8 mouse cellular contexts compared by ENCODE assay signal in genomic region chr1:194722329-194722728, GRCm38 (mm10).
DNase-seq lines count a peak whose midpoint lies in the region; ATAC-seq lines count a peak whose summit lies in the region.

No protein-coding gene starts in this region.

- no peaks in the 10 kb centered on the region for H3K9me3 ChIP-seq in midbrain, embryonic 11.5 days (ENCODE audit: control insufficient read depth, low read length)
- no peaks in the 10 kb centered on the region for H3K9me3 ChIP-seq in midbrain, embryonic 16.5 days (replicated peaks; ENCODE audit: control insufficient read depth, low read length, poor library complexity, severe bottlenecking)
- no peaks in the 10 kb centered on the region for H3K9me3 ChIP-seq in intestine, embryonic 16.5 days (ENCODE audit: control insufficient read depth, low read length)
- H3K9me3 ChIP-seq in neural tube, embryonic 14.5 days (ENCODE audit: control insufficient read depth, low read length): no peaks in the 10 kb centered on the region

- no peak overlapping the region for H3K27ac ChIP-seq in midbrain, embryonic 11.5 days (ENCODE audit: low read depth, low read length)
- H3K27ac ChIP-seq in midbrain, embryonic 16.5 days (ENCODE audit: low read length): no peak overlapping the region
- no peak overlapping the region for H3K27ac ChIP-seq in intestine, embryonic 16.5 days (ENCODE audit: low read length)
- peak overlapping the region; percentile 55; the same call in 1 of the 2 replicates for H3K27ac ChIP-seq in neural tube, embryonic 14.5 days (ENCODE audit: low read depth, low read length)

- H3K4me2 ChIP-seq in midbrain, embryonic 11.5 days: no peak overlapping the region
- H3K4me2 ChIP-seq in midbrain, embryonic 16.5 days (ENCODE audit: low read length): no peak overlapping the region
- no peak overlapping the region for H3K4me2 ChIP-seq in intestine, embryonic 16.5 days (ENCODE audit: low read depth, low read length)
- no peak overlapping the region for H3K4me2 ChIP-seq in neural tube, embryonic 14.5 days (ENCODE audit: low read depth, low read length)

- no peak overlapping the region for H3K9ac ChIP-seq in midbrain, embryonic 11.5 days (ENCODE audit: low read length)
- H3K9ac ChIP-seq in midbrain, embryonic 16.5 days (ENCODE audit: low read depth, low read length): no peak overlapping the region
- no peak overlapping the region for H3K9ac ChIP-seq in intestine, embryonic 16.5 days (ENCODE audit: low read depth, low read length)
- H3K9ac ChIP-seq in neural tube, embryonic 14.5 days (replicated peaks; ENCODE audit: low read depth, low read length): no peak overlapping the region

- no peak overlapping the region for H3K4me3 ChIP-seq in midbrain, embryonic 11.5 days (ENCODE audit: low read depth, low read length)
- no peak overlapping the region for H3K4me3 ChIP-seq in midbrain, embryonic 16.5 days (ENCODE audit: low read depth, low read length)
- H3K4me3 ChIP-seq in intestine, embryonic 16.5 days (ENCODE audit: low read length): no peak overlapping the region
- H3K4me3 ChIP-seq in neural tube, embryonic 14.5 days (ENCODE audit: low read depth, low read length): no peak overlapping the region

- DNase-seq in midbrain, embryonic 11.5 days (ENCODE audit: low spot score, missing footprints): no peak
- DNase-seq in cerebellum, adult 8-10 months: peak; percentile 67
- peak; percentile 51 to 55 for DNase-seq in frontal cortex, postnatal 25 days (ENCODE audit: low spot score in 2 of 2)
- peak; percentile 55 to 74 for DNase-seq in left cerebral cortex, postnatal 25 days (ENCODE audit: low spot score in 2 of 2)
- peak; percentile 26 for DNase-seq in yolk sac, embryonic 10.5 days (ENCODE audit: low spot score)

- WGBS in midbrain, embryonic 11.5 days: 60% methylated on average over 2 of the region's 2 CpGs
- WGBS in midbrain, embryonic 16.5 days: 53% methylated on average over 2 of the region's 2 CpGs
- 55% methylated on average over 2 of the region's 2 CpGs for WGBS in intestine, embryonic 16.5 days
- WGBS in neural tube, embryonic 14.5 days: 41% methylated on average over 2 of the region's 2 CpGs

- H3K27me3 ChIP-seq in midbrain, embryonic 11.5 days (ENCODE audit: control insufficient read depth, insufficient read depth, low read length): no peaks in the 10 kb centered on the region
- no peaks in the 10 kb centered on the region for H3K27me3 ChIP-seq in midbrain, embryonic 16.5 days (ENCODE audit: control insufficient read depth, insufficient read depth, low read depth, low read length)
- H3K27me3 ChIP-seq in intestine, embryonic 16.5 days (replicated peaks; ENCODE audit: control insufficient read depth, insufficient read depth, low read length): no peaks in the 10 kb centered on the region
- H3K27me3 ChIP-seq in neural tube, embryonic 14.5 days (ENCODE audit: control insufficient read depth, insufficient read depth, low read length): no peaks in the 10 kb centered on the region

- no peaks in the 10 kb centered on the region for H3K36me3 ChIP-seq in midbrain, embryonic 11.5 days (ENCODE audit: control insufficient read depth, insufficient read depth, low read length)
- 0 out of 2 replicates have a peak, but pooled peaks cover under 1% of the 10 kb centered on the region for H3K36me3 ChIP-seq in midbrain, embryonic 16.5 days (ENCODE audit: control insufficient read depth, insufficient read depth, low read length)
- no peaks in the 10 kb centered on the region for H3K36me3 ChIP-seq in intestine, embryonic 16.5 days (ENCODE audit: control insufficient read depth, insufficient read depth, low read length)
- H3K36me3 ChIP-seq in neural tube, embryonic 14.5 days (ENCODE audit: control insufficient read depth, insufficient read depth, low read length): no peaks in the 10 kb centered on the region; the same call in 1 of the 2 replicates

- ATAC-seq in midbrain, embryonic 11.5 days (ENCODE audit: low FRiP score): 0 out of 2 replicates have a peak, but pooled peaks have one; percentile 15
- no peak for ATAC-seq in midbrain, embryonic 16.5 days
- ATAC-seq in intestine, embryonic 16.5 days: peak; percentile 76; the same call in 1 of the 2 replicates
- no peak for ATAC-seq in neural tube, embryonic 14.5 days (ENCODE audit: low read depth)

- intact Hi-C loops in left cerebral cortex, postnatal 25 days (cut with DNase I): loop anchor here (5.0 kb wide), 1 partner anchor 100 kb away; no protein-coding TSS in a partner anchor

- peaks cover 5% of the 10 kb centered on the region; the same call in 1 of the 2 replicates for H3K4me1 ChIP-seq in midbrain, embryonic 11.5 days (ENCODE audit: control insufficient read depth, insufficient read depth, low read length)
- H3K4me1 ChIP-seq in midbrain, embryonic 16.5 days (ENCODE audit: control insufficient read depth, insufficient read depth, low read length): peaks cover 16% of the 10 kb centered on the region
- H3K4me1 ChIP-seq in intestine, embryonic 16.5 days (ENCODE audit: control insufficient read depth, insufficient read depth, low read length): no peaks in the 10 kb centered on the region
- peaks cover 29% of the 10 kb centered on the region for H3K4me1 ChIP-seq in neural tube, embryonic 14.5 days (ENCODE audit: control insufficient read depth, insufficient read depth, low read length)

Comparison
In these comparisons a context has a peak if more than half of its experiments do, and no peak if none do; other contexts are left out.
1. ATAC-seq: peak in midbrain, embryonic 11.5 days (single experiment) and intestine, embryonic 16.5 days (single experiment); none in midbrain, embryonic 16.5 days (single experiment) and neural tube, embryonic 14.5 days (single experiment).